Mouse (Mus musculus): ENCODE measurements around the gene Sap18b. TPM values are rescaled to one million over a fixed set of nuclear protein-coding genes. Genes with fewer than 3 reads are reported as not detected.

Sap18b gene
- total and polyA plus RNA-seq, 2 experiments from 2014 or later, result 67.4 to 305 TPM

DNA sequence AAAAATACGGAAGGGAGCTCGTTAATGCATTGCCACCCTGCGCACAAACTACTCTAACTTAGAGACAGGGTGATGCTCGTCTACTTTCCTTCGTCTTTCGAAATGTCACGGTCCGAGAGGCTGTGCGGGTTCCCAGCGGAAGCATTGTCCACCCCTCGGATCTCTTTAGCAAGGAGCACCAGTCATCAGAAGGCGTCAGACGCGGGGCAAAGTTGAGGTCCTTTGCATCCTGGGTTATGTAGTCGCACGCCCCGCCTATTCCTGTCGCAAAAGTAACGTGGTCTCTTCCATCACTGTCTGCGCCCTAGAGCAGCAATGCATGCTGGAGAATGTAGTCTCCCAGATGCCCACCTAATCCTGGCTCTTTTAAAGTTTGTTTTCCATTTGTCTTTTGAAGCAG, 17.3 kb upstream of the Sap18b start:
- Histone ChIP-seq H3K4me2 (ENCODE audit: low read depth) (peak overlapping the region; percentile 89), H3K4me1 (ENCODE audit: insufficient read depth) (peaks cover 8% of the 10 kb centered on the region), H3K4me3 (ENCODE audit: low read depth, low read length) (peak overlapping the region; percentile 94), H3K9me3 (ENCODE audit: low read length) (no peaks in the 10 kb centered on the region), H3K27me3 (ENCODE audit: insufficient read depth, low read length) (no peaks in the 10 kb centered on the region), H3K36me3 (ENCODE audit: insufficient read depth) (no peaks in the 10 kb centered on the region), H3K9ac (peak overlapping the region; percentile 46), H3K27ac (ENCODE audit: low read depth, low read length) (peak overlapping the region; percentile 88)
- no peak for TF ChIP-seq CTCF (IDR thresholded peaks at IDR 0.05; ENCODE audit: low read depth)
- ATAC-seq, result peak; percentile 95
- peak; percentile 97 for DNase-seq
- under 1% methylated on average over 20 of the region's 20 CpGs for WGBS

DNA sequence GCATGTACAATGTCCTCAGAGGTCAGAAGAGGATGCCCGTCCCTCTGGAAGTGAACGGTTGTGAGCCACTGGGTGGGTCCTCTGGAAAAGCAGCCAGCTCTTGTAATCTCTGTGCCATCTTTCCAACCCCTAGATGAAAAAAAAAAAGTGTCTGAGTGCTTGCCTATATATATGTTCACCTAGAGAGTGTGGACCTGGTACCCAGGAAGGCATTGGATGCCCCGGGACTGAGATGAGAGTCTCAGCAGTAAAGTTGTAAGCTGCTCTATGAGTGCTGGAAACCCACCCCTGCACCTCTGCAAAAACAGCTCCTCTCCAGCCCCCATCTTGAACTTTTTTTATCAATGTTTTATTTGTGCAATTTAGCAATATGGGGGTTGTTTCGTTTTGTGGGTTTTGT, 16.5 kb upstream of the Sap18b start:
- ATAC-seq (no peak), DNase-seq (no peak)
- Histone ChIP-seq H3K4me2 (ENCODE audit: low read depth) (no peak overlapping the region), H3K9me3 (ENCODE audit: low read length) (no peaks in the 10 kb centered on the region), H3K9ac (no peak overlapping the region), H3K4me3 (ENCODE audit: low read depth, low read length) (no peak overlapping the region), H3K36me3 (ENCODE audit: insufficient read depth) (no peaks in the 10 kb centered on the region), H3K27me3 (ENCODE audit: insufficient read depth, low read length) (no peaks in the 10 kb centered on the region), H3K4me1 (ENCODE audit: insufficient read depth) (peaks cover 8% of the 10 kb centered on the region), H3K27ac (ENCODE audit: low read depth, low read length) (no peak overlapping the region)
- TF ChIP-seq CTCF (IDR thresholded peaks at IDR 0.05; ENCODE audit: low read depth), result no peak
- WGBS, result 88% methylated on average over 4 of the region's 4 CpGs

DNA sequence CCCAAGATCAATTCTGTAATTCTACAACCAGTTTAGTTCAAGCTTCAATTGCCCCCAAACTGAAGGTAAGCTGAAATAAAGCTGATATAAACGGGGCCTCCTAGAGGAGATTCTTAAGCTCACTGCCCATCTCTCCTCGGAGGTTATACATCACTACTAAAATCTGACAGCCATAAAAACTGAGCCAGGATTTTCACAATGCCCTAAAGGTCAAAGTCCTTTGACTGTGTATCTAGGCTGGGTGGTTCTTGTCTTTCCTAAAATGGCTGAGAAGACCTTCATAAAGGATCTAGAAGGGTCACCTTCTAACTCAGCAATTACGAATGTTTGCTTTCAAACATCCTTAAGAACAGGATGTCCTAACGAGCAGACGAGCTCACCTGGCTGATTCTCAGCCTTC, 16.0 kb upstream of the Sap18b start:
- no peak overlapping the region for H3K4me2 ChIP-seq (ENCODE audit: low read depth)
- H3K9ac ChIP-seq, result no peak overlapping the region
- no peak for TF ChIP-seq CTCF (IDR thresholded peaks at IDR 0.05; ENCODE audit: low read depth)
- H3K27ac ChIP-seq (ENCODE audit: low read depth, low read length), result no peak overlapping the region
- no peaks in the 10 kb centered on the region for H3K9me3 ChIP-seq (ENCODE audit: low read length)
- H3K27me3 ChIP-seq (ENCODE audit: insufficient read depth, low read length), result no peaks in the 10 kb centered on the region
- no peak overlapping the region for H3K4me3 ChIP-seq (ENCODE audit: low read depth, low read length)
- H3K36me3 ChIP-seq (ENCODE audit: insufficient read depth), result no peaks in the 10 kb centered on the region
- peaks cover 8% of the 10 kb centered on the region for H3K4me1 ChIP-seq (ENCODE audit: insufficient read depth)
- WGBS, result 76% methylated on average over 5 of the region's 5 CpGs
- ATAC-seq (no peak), DNase-seq (no peak)

DNA sequence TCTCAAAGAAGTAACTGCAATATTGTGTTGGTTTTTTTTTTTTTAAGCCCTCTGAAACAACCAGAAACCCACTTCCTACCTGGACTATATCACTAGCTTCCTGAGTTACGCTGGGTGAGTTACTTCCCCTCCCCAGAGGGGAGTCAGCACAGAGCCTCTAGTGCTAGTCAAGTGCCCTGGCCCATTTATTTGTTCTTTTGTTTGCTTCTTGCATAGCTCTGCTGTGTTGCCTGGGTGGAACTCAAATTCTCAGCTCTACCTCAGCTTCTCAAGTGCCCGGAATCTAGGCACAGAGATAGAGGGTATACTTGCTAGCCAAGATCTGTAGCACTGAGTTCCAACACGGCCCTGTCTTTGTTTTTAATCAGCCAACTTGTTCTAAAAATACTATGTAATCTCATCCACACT, 15.0 kb upstream of the Sap18b start:
- Histone ChIP-seq H3K4me3 (ENCODE audit: low read depth, low read length) (no peak overlapping the region), H3K9ac (no peak overlapping the region), H3K27ac (ENCODE audit: low read depth, low read length) (no peak overlapping the region), H3K27me3 (ENCODE audit: insufficient read depth, low read length) (no peaks in the 10 kb centered on the region), H3K4me1 (ENCODE audit: insufficient read depth) (peaks cover 8% of the 10 kb centered on the region), H3K9me3 (ENCODE audit: low read length) (no peaks in the 10 kb centered on the region), H3K36me3 (ENCODE audit: insufficient read depth) (no peaks in the 10 kb centered on the region), H3K4me2 (ENCODE audit: low read depth) (no peak overlapping the region)
- no peak for ATAC-seq
- TF ChIP-seq CTCF (IDR thresholded peaks at IDR 0.05; ENCODE audit: low read depth), result no peak
- 55% methylated on average over 3 of the region's 3 CpGs for WGBS
- no peak for DNase-seq

DNA sequence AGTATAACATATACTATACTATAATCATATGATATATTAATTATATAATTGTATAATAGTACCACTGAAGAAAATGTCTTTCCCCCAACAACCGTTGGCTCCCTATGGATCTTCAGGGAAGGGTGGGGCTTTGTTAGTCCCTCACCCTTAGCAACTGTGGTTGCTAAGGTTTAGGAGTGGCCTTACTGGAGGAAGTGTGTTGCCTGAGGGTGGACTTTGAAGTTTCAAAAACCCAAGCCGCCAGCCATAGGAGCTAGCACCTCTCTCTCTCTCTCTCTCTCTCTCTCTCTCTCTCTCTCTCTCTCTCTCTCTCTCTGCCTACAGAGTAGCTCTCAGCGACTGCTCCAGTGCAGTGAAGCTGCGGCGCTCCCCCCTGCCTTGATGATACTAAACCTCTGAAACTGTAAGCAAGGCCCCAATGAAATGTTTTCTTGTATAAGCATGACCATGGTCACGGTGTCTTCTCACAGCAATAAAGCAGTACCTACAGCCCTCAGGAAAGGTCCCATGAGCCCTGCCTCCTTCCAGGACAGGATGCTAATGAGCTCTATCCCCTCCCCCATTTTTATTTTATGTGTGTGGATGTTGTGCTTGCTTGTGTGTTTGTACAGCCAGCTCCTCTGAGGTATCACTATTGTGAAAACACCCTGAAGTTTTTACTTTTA, 9.0 kb upstream of the Sap18b start:
- Histone ChIP-seq H3K4me1 (ENCODE audit: insufficient read depth) (no peaks in the 10 kb centered on the region), H3K27me3 (ENCODE audit: insufficient read depth, low read length) (no peaks in the 10 kb centered on the region), H3K9ac (no peak overlapping the region), H3K27ac (ENCODE audit: low read depth, low read length) (no peak overlapping the region), H3K9me3 (ENCODE audit: low read length) (no peaks in the 10 kb centered on the region), H3K4me2 (ENCODE audit: low read depth) (no peak overlapping the region), H3K36me3 (ENCODE audit: insufficient read depth) (no peaks in the 10 kb centered on the region), H3K4me3 (ENCODE audit: low read depth, low read length) (no peak overlapping the region)
- TF ChIP-seq CTCF (IDR thresholded peaks at IDR 0.05; ENCODE audit: low read depth), result no peak
- DNase-seq (no peak), ATAC-seq (no peak)
- WGBS, result 44% methylated on average over 6 of the region's 6 CpGs

- 70% methylated on average over 3 of the region's 3 CpGs for WGBS
Measured at GRCm38 (mm10) chr8:95817597-95817996, 7.5 kb upstream of the Sap18b start.

DNA sequence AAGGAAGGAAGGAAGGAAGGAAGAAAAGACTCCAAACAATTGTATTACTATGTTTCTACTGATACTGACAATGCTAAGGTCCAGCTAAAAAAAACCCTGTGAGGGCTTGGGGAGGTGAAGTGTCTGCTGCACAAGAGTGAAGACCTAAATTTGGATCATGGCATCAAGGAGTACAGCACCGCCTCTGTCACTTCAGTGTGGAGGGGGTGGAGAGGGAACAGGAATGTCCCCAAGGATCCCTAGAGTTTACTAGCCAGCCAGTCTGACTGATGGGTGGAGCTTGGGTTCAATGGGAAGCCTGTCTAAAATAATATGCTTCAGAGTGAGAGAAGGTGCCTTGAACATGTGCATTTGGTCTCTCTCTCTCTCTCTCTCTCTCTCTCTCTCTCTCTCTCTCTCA, 6.9 kb upstream of the Sap18b start:
- Histone ChIP-seq H3K27ac (ENCODE audit: low read depth, low read length) (no peak overlapping the region), H3K9me3 (ENCODE audit: low read length) (no peaks in the 10 kb centered on the region), H3K4me3 (ENCODE audit: low read depth, low read length) (no peak overlapping the region), H3K4me2 (ENCODE audit: low read depth) (no peak overlapping the region), H3K27me3 (ENCODE audit: insufficient read depth, low read length) (no peaks in the 10 kb centered on the region), H3K4me1 (ENCODE audit: insufficient read depth) (no peaks in the 10 kb centered on the region), H3K36me3 (ENCODE audit: insufficient read depth) (no peaks in the 10 kb centered on the region), H3K9ac (no peak overlapping the region)
- no peak for DNase-seq
- no peak for TF ChIP-seq CTCF (IDR thresholded peaks at IDR 0.05; ENCODE audit: low read depth)
- no peak for ATAC-seq
- 47% methylated on average over 1 of the region's 1 CpGs for WGBS

More at GRCm38 (mm10) chr8:95817597-95817996, 7.5 kb upstream of the Sap18b start:
- Histone ChIP-seq H3K27me3 (ENCODE audit: insufficient read depth, low read length) (no peaks in the 10 kb centered on the region), H3K9me3 (ENCODE audit: low read length) (no peaks in the 10 kb centered on the region), H3K4me2 (ENCODE audit: low read depth) (no peak overlapping the region), H3K9ac (no peak overlapping the region), H3K27ac (ENCODE audit: low read depth, low read length) (no peak overlapping the region), H3K36me3 (ENCODE audit: insufficient read depth) (no peaks in the 10 kb centered on the region), H3K4me1 (ENCODE audit: insufficient read depth) (no peaks in the 10 kb centered on the region), H3K4me3 (ENCODE audit: low read depth, low read length) (no peak overlapping the region)
- no peak for TF ChIP-seq CTCF (IDR thresholded peaks at IDR 0.05; ENCODE audit: low read depth)
- no peak for DNase-seq
- no peak for ATAC-seq

Measured in forebrain, postnatal 0 days (tissue).